Mouse (Mus musculus): ENCODE data around the gene Rnase2b. TPM values are rescaled to one million over a fixed set of nuclear protein-coding genes. Genes with fewer than 3 reads are reported as not detected.

Rnase2b gene
- not detected for polyA plus RNA-seq (2017; shearing (Covaris generic))

DNA sequence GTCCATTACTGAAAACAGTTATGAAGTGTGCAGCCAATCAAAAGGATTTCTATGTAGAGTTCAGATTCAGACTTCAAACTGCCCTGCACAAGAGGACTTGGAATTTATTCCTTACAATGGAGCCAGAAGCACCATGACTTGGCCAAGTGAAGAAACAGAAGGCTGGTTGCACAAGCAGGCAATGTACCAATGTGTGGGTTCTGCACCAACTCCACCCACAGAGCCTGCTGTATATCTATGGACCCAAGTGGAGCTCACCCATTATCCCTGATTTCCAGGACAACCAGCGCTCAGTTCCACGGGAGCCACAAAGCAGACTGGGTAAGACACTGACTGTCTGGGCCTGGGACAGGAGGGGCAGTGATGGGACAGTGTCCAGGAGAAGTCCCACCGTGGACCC is at the start of gene Rnase2b:
Gene Rnase2b, plus strand, starts transcription at position 285 of the 400 bp plus-strand sequence.

DNA sequence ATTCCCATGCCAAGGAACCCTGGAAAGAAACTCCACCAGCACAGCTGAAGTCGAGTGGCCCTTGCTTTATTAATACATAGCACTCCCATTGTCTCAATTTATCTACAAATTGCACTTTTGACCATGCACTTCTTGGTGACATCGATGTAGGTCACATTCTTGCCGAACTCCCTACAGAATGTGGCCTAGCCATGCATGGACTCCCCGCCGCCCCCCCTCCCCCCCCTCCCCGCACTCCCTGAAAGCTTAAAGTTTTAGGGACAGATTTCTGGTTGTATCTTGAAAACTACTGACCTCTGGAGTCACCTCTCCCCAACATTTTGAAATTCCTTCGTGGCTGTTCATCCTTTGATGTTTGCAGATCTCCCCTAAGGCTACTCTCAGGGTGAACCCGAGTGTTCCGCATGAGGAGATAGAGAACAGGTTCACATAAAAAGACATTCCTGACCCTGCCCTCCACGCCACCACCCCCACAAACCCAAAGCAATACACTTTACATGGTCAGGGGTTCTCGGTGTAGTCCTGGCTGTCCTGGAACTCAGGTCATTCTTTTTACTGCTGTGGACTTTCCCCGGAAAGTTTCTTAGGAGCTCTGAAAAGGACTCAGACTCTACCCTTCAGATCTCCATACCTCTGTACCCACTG is 48.0 kb upstream of the Rnase2b start, which contains the start of gene Eddm3b:
Gene Eddm3b, plus strand, starts transcription at position 511 of the 645 bp plus-strand sequence.

DNA sequence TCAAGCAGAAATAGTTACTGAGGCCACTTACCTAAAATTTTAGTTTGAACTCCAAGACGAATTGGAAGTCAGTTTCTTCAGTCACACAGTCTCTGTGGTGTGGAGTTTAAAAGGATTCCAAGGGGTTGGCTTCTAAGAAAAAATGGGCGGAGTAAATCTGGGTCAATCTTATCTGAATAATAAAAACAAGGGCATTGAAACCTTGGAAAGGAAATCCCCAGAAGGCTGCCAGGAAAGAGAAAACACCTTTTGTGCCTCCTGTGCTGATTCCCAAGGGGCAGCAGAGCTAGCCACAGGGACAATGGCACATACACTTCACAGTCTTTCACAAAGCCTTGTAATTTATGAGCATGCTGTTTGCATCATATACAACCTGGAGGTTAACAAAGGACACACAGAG is 15.4 kb upstream of the Rnase2b start, which contains the start of gene Rnase1:
Gene Rnase1, minus strand, starts transcription at position 101 of the 400 bp plus-strand sequence.

DNA sequence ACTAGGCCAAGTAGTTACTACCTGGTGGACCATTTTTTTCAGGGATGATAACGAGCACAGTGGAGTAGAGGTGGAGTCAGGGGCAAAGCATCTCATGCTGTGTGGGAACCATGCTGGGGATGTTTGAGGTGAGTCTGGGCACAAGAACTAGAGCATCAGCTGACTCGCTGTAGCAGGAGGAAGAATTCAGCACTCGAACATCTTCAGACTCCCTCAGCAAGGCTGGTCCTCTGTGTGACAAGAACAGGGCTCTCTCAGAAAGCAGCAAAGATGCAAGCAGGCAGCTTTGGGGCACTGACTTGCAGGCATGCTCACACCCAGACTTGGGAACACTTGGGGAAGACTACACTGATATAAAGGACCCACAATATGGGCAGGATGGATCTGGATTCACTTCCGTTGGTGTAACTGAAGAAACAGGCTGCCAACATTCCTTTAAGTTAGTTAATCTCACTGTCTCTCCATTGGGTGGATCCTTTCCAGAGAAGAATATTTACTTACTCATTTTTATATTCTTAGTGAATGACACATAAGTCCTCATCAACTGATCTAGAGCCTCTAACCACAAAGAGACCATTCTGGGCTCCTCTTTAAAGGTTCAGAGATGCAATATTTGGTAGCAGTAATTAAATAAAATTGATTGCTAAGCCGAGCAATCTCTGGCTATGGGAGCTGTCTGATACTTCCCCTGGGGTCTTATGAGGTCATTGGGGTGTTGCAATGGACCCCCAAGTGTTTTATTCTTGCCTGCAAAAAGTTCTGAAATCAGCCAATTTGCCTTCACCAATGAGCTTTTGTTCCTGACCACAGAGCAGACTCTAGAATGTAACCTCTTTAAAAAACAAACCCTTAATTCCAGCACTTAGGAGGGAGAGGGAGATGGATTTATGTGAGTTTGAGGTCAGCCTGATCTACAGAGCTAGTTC is 37.3 kb downstream of the Rnase2b start, which contains the start of gene Ang2:
Gene Ang2, minus strand, starts transcription at position 51 of the 926 bp plus-strand sequence.

DNA sequence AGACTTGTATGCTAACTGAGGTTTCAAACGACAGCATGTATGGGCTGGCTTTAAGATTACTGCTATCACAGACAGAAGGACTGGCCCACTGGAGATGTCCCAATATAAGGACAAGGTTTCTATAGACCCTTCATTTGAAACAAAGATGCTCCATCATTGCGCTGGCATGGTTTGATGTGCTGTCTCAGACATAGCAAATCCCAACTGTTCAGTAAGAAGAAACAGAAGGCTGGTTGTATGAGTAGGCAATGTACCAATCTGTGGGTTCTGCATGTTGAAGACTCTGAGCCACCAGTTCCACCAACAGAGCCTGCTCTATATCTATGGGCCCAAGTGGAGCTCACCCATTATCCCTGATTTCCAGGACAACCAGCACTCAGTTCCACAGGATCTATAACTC is 41.1 kb downstream of the Rnase2b start, which contains the start of gene Ear14:
Gene Ear14, plus strand, starts transcription at position 277 of the 400 bp plus-strand sequence.

Other genes with a start within 250 kb of the Rnase2b start
- 83.6 TPM for gene Osgep, start 237.4 kb upstream of the Rnase2b start, polyA plus RNA-seq (2017; shearing (Covaris generic))
- gene Apex1, start 237.3 kb upstream of the Rnase2b start, polyA plus RNA-seq (2017; shearing (Covaris generic)), result 33.1 TPM
- 138 TPM for gene Pip4p1, start 231.4 kb upstream of the Rnase2b start, polyA plus RNA-seq (2017; shearing (Covaris generic))
- gene Pnp, start 231.2 kb upstream of the Rnase2b start, polyA plus RNA-seq (2017; shearing (Covaris generic)), result 40.7 TPM
- gene Gm49342, start 217.7 kb upstream of the Rnase2b start, polyA plus RNA-seq (2017; shearing (Covaris generic)), result not detected
- not detected for gene Pnp2, start 206.3 kb upstream of the Rnase2b start, polyA plus RNA-seq (2017; shearing (Covaris generic))
- gene Rnase10, start 154.5 kb upstream of the Rnase2b start, polyA plus RNA-seq (2017; shearing (Covaris generic)), result not detected
- gene Rnase9, start 120.4 kb upstream of the Rnase2b start, polyA plus RNA-seq (2017; shearing (Covaris generic)), result 0.32 TPM
- gene Rnase11, start 112.1 kb upstream of the Rnase2b start, polyA plus RNA-seq (2017; shearing (Covaris generic)), result not detected
- not detected for gene Rnase12, start 104.6 kb upstream of the Rnase2b start, polyA plus RNA-seq (2017; shearing (Covaris generic))
- not detected for gene Olfr750, start 87.8 kb upstream of the Rnase2b start, polyA plus RNA-seq (2017; shearing (Covaris generic))
- 8.5 TPM for gene Rnase4, start 71.2 kb upstream of the Rnase2b start, polyA plus RNA-seq (2017; shearing (Covaris generic))
- gene Ang, start 71.1 kb upstream of the Rnase2b start, polyA plus RNA-seq (2017; shearing (Covaris generic)), result 3.5 TPM
- not detected for gene Eddm3b, start 47.8 kb upstream of the Rnase2b start, polyA plus RNA-seq (2017; shearing (Covaris generic))
- not detected for gene Rnase6, start 38.4 kb upstream of the Rnase2b start, polyA plus RNA-seq (2017; shearing (Covaris generic))
- gene Rnase1, start 15.5 kb upstream of the Rnase2b start, polyA plus RNA-seq (2017; shearing (Covaris generic)), result not detected
- gene Ang2, start 36.9 kb downstream of the Rnase2b start, polyA plus RNA-seq (2017; shearing (Covaris generic)), result not detected
- not detected for gene Ear14, start 41.1 kb downstream of the Rnase2b start, polyA plus RNA-seq (2017; shearing (Covaris generic))
- gene Rnase2a, start 93.9 kb downstream of the Rnase2b start, polyA plus RNA-seq (2017; shearing (Covaris generic)), result not detected
- not detected for gene Gm7247, start 199.5 kb downstream of the Rnase2b start, polyA plus RNA-seq (2017; shearing (Covaris generic))
- gene Vmn2r88, start 248.6 kb downstream of the Rnase2b start, polyA plus RNA-seq (2017; shearing (Covaris generic)), result not detected

Data from effector memory CD4-positive, alpha-beta T cell, adult 7 months (primary cell).